16 mouse cellular contexts compared by ENCODE assay signal in the genomic region with DNA sequence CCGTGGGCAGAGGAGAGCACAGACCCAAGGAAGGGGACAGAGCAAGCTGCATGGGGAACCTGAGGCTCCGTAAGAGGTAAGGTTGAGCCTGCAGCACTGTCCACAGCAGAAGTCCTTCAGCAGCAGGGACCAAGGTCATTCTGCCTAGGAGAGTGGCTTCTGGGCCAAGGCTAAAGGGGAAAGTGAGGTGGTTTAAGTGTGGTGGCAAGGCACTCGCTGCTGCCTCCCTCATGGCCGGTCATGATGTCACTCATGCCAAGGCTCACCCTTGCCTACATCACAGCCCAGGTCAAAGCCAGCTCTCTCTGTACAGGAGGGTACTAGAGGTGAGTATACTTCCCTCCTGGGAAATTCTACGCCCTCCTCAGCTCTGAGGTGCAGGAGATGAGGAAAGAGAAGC.
"Had no signal": no experiment of that assay in that cellular context is flagged by ENCODE, and none has a peak within 500 bp of the region (broad histone marks: within the 10 kb centered on the region; RNA-seq: fewer than 3 reads in every experiment).

No protein-coding gene starts in this region.

- ATAC-seq: liver, postnatal 0 days; lung, postnatal 0 days had no signal

- H3K9me3 ChIP-seq: kidney, embryonic 15.5 days; limb, embryonic 15.5 days had no signal

- H3K4me1 ChIP-seq: kidney, embryonic 15.5 days; limb, embryonic 12.5 days; limb, embryonic 15.5 days had no signal

- DNase-seq: kidney, postnatal 14 days; kidney, postnatal 4 days; left cerebral cortex, postnatal 4 days; liver, postnatal 0 days; lung, embryonic 14.5 days; midbrain, embryonic 14.5 days; thymus, adult 18-20 months; thymus, postnatal 36 days had no signal

- H3K4me2 ChIP-seq: kidney, embryonic 15.5 days; limb, embryonic 12.5 days; limb, embryonic 15.5 days; liver, embryonic 11.5 days; lung, embryonic 14.5 days; midbrain, embryonic 11.5 days had no signal

- H3K9ac ChIP-seq: kidney, embryonic 15.5 days; limb, embryonic 12.5 days; limb, embryonic 15.5 days; liver, embryonic 14.5 days; liver, postnatal 0 days; lung, embryonic 14.5 days had no signal

- H3K27me3 ChIP-seq: kidney, embryonic 15.5 days; limb, embryonic 12.5 days; limb, embryonic 15.5 days had no signal

- H3K4me3 ChIP-seq: kidney, embryonic 15.5 days; limb, embryonic 12.5 days; limb, embryonic 15.5 days had no signal

- H3K27ac ChIP-seq: kidney, embryonic 15.5 days; limb, embryonic 12.5 days; limb, embryonic 15.5 days; liver, embryonic 14.5 days; macrophage had no signal
